Mouse (Mus musculus) kidney, postnatal 36 days (tissue): ENCODE results near the gene Fam104a.
A peak's percentile ranks its signal among the peaks of the same experiment; 100 is the strongest.

Experiments
- DNase-seq, 2 experiments: peaks; one replicate each; pipeline ENCODE4 v3.0.0; 2021 to 2022; ENCODE audit warnings: mixed read lengths in 2 of 2

The Fam104a gene

DNA sequence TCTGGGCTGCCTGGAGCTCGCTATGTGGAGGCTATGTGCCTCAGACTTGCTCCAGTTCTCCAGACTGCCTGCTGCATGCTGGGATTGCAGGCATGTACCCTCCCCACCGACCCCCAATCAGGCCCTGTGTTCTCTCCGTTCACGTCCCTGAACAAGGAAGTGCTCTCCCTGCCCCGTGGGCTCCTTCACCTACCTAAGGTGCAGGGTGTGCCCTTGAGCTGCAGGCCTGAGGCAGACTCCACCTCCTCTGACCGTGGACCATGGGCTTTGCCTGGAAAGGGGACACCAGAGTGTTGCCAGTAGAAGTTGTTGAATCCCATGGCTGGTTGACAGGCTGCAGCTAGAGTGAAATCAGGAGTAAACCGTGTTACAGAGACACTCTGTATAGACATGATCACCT is 15.7 kb upstream of the Fam104a start:
- no peak for DNase-seq

GRCm38 (mm10) chr11:113698013-113698545 is 14.1 kb upstream of the Fam104a start:
- peak; percentile 81 to 89 for DNase-seq

- DNase-seq: no peak
These were observed 13.6 kb upstream of the Fam104a start for GRCm38 (mm10) chr11:113697571-113697970.

- no peak for DNase-seq
These were observed 7.9 kb upstream of the Fam104a start for GRCm38 (mm10) chr11:113691851-113692250.

- peak; percentile 49 to 56 for DNase-seq
These were observed 7.4 kb upstream of the Fam104a start for GRCm38 (mm10) chr11:113691318-113691717.

- no peak for DNase-seq
These were observed 6.6 kb upstream of the Fam104a start for GRCm38 (mm10) chr11:113690506-113690905.

DNA sequence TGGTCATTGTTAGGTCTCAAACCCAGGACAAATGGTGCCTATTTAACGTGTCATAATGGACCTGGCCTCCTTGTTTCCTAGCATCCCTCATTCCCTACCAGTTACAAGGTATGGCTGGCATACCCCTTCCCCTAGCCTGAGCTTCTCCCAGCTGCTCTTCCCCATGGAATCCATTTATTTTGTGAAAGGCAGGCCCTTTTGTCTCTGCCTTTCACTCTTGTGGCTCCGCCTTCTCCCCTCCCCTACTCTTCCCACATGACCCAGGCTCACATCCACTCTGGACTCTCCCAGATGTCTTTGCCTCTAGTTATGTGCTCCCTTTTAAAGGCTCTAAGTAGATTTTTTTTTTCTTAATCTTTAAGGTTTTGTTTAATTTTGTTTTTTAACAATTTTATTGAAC is 3.1 kb upstream of the Fam104a start:
- peak; percentile 38 to 59 for DNase-seq

DNA sequence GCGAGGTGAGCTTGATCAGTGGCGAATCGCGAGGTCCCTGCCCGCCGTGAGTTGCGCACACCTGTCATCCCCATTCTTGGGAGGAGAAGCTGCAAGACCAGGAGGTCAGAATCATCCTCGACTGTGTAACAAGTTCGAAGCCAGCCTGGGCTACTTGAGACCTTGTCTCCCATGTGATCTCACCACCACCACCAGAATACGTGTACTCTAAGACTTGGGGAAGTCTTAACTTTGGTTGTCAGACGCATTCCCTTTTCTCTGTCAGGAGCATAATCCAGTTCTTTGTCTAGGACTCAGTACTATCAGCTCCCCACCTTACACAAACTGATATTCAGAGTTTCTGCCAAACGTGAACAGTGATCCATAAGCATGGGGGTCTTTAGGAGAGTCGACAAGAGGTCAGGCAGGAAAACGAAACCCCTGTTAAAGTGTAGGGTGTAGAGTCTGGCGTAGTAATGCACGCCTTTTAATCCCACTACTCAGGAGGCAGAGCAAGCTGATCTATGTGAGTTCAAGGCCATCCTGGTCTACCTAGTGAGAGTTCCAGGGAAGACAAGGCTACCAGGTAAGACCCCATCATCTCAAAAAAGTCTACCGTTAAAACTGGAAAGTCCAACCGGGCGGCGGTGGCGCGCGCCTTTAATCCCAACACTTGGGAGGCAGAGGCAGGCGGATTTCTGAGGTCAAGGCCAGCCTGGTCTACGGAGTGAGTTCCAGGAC is 912 bp upstream of the Fam104a start:
- DNase-seq: no peak

DNA sequence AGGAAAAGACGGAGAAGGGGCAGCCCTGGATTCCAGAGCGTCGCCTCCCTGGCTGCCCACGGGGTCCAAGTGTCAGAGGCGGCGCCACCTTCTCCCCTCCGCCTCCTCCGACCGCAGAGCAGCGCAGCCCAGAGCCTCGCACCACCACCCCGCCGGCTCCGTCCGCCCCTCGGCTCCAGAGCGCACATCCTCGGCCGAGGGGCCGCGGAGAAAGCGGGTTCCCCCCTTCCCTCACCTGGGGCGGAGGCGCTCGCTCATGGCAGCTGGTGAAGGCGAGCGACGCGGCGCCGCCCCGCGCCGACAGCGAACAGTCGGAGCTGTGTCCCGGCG is 363 bp downstream of the Fam104a start:
- DNase-seq: no peak

DNA sequence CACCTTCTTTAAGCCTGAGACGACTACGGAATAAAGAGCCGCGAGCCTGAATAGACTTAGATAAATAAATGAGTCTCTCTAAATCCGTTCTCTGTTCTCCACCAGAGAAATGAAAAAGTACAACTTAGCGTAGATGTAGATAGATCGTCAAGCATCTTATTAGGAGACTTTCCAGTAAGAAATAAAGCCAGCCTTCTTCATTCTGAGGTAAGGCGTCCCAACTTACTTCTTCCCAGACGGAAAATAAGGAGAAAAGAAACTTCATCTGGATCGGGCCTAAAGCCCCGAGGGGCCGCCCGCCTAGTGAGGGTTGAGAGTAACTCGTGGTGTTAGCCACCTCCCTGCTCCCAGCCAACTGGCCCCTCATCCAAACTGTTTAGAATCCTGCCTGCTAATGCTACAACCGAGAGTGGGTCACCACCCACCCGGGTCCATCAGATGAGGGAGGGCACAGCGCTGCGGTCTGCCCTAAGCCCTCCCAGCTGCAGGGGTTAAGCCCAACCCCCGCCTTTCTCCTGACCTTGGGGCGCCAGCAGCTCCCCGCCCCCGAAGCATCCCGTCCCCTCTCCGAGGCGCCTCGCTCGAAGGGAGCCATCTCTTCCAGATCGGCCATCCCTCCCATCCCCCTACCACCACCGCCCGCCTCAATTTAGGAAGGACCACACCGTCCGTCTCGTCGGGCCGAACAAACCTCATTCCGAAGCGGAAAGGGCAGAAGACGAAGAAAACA is 893 bp downstream of the Fam104a start:
- DNase-seq: peak; percentile 58 to 67

- DNase-seq: no peak
These were observed 2.0 kb downstream of the Fam104a start for GRCm38 (mm10) chr11:113681979-113682378.

- DNase-seq: no peak
These were observed 3.0 kb downstream of the Fam104a start for GRCm38 (mm10) chr11:113680954-113681353.

GRCm38 (mm10) chr11:113678373-113678772 is 5.6 kb downstream of the Fam104a start:
- peak; percentile 39 to 81 for DNase-seq

GRCm38 (mm10) chr11:113677378-113677777 is 6.6 kb downstream of the Fam104a start:
- DNase-seq: no peak

DNA sequence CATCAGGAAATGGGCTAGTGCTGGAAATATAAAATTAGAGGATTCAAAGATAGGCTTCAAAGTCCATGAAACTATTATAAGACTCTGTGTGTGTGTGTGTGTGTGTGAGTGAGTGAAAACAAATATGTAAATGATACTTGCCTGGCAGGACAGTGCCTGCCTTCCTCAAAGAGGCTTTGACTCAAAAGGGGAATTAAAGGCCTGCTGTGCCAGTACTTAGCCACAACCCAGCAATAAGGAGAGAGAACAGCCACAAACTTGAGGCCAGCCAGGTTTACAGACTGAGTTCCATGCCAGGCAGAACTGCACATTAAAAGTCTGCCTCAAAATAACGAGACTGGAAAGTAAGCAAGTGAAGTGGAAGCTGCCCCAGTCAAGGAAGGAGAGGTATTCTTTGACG is 7.1 kb downstream of the Fam104a start:
- DNase-seq: no peak

- DNase-seq: no peak
These were observed 9.4 kb downstream of the Fam104a start for GRCm38 (mm10) chr11:113674595-113674994.

DNA sequence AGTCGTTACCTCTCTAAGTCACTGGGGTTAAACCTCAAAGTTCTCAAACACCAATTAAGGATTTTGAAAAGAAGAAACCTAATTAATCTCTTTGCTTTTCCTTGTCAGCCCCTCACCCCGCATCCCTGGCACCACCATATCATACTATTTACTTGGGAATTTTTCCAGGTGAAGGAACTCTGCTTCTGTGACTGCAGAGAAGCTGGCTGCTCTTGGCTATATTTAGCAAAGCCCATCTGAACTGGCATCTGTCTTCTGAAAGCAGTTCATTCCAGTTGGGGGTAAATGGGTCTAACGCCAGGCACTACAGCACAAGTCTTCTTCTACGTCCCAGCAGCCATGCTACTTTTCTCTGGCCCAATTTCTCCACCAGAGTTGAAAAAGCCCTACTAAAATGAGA is 10.3 kb downstream of the Fam104a start:
- peak in 1 of 2 experiments; percentile 17 for DNase-seq

- no peak for DNase-seq
These were observed 14.2 kb downstream of the Fam104a start for GRCm38 (mm10) chr11:113669711-113670110.

GRCm38 (mm10) chr11:113668857-113669256 is 15.1 kb downstream of the Fam104a start:
- no peak for DNase-seq

GRCm38 (mm10) chr11:113667704-113668103 is 16.3 kb downstream of the Fam104a start:
- no peak for DNase-seq

- DNase-seq: peak; percentile 62 to 78
These were observed 16.8 kb downstream of the Fam104a start for GRCm38 (mm10) chr11:113667122-113667521.

GRCm38 (mm10) chr11:113666648-113667047 is 17.3 kb downstream of the Fam104a start:
- peak; percentile 74 to 80 for DNase-seq

- no peak for DNase-seq
These were observed 17.8 kb downstream of the Fam104a start for GRCm38 (mm10) chr11:113666205-113666604.

DNA sequence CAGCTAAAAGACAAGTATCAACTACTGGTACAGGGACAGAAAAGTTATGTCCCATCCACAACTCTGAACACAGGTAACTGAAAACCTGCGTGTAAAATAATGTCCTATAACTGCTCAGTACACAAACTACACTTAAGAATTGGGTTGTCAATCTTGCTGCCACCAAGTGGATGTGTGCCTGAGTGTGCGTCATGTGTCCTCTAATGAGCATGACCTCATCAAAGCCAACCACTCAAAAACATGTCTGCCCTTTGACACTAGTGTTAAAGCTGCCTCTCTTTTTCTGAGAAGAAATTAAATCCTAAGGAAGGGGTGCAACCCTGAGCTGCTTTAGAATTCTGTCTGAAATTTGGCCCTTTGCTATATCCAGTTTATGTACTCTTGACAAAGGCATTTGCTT is 19.7 kb downstream of the Fam104a start:
- no peak for DNase-seq
